Mouse (Mus musculus) liver, embryonic 16.5 days (tissue): Measurements from ENCODE around the gene Sin3a. TPM values are rescaled to one million over a fixed set of nuclear protein-coding genes. Genes with fewer than 3 reads are reported as not detected.

ENCODE experiments used
- ATAC-seq: fragments of 200-750 bp; cut with Nextera tagmentation; 2 replicates; pipeline ENCODE4 v1.8.0; 2017; ENCODE audit warnings: low read depth, mild to moderate bottlenecking, moderate number of reproducible peaks, moderate library complexity
- H3K27ac ChIP-seq: fragments of 300-500 bp; sonication (generic); 2 replicates; pipeline ENCODE4 v1.5.1; 2014; ENCODE audit warnings: mild to moderate bottlenecking, low read length
- H3K27me3 ChIP-seq: fragments of 300-500 bp; sonication (generic); 2 replicates; pipeline ENCODE4 v1.6.1; 2014; ENCODE audit warnings: low read depth, low read length, mixed read lengths; ENCODE audit not compliant: control insufficient read depth, insufficient read depth
- H3K36me3 ChIP-seq: fragments of 300-500 bp; sonication (generic); 2 replicates; pipeline ENCODE4 v1.6.1; 2014; ENCODE audit warnings: mild to moderate bottlenecking; ENCODE audit not compliant: control insufficient read depth, insufficient read depth
- H3K4me1 ChIP-seq: fragments of 300-500 bp; sonication (generic); 2 replicates; pipeline ENCODE4 v1.6.1; 2014; ENCODE audit warnings: low read depth, low read length, mixed read lengths; ENCODE audit not compliant: control insufficient read depth
- H3K4me2 ChIP-seq: fragments of 300-500 bp; sonication (generic); 2 replicates; pipeline ENCODE4 v1.6.1; 2014; ENCODE audit warnings: low read depth, low read length, mixed read lengths
- H3K4me3 ChIP-seq: fragments of 300-500 bp; sonication (generic); 2 replicates; pipeline ENCODE4 v1.5.1; 2014; ENCODE audit warnings: low read depth, mild to moderate bottlenecking, low read length
- H3K9ac ChIP-seq: fragments of 300-500 bp; sonication (generic); 2 replicates; pipeline ENCODE4 v1.6.1; 2014; ENCODE audit warnings: low read depth, low read length
- H3K9me3 ChIP-seq: fragments of 300-500 bp; sonication (generic); replicated peaks from 2 replicates; pipeline ENCODE4 v1.6.1; 2016; ENCODE audit warnings: low read length; ENCODE audit not compliant: control insufficient read depth
- WGBS: fragments of 180-500 bp; shearing (Covaris S2); extraction: QIAGEN DNeasy Blood & Tissue Kit; methylation state at CpG from one replicate; pipeline ENCODE4 v1.1.7; 2014; ENCODE audit not compliant: insufficient replicate concordance; 5-methylcytosine and 5-hydroxymethylcytosine counted together
- polyA plus RNA-seq: library from polyadenylated mRNA; unstranded; fragments of >200 nt; fragmentation: Nextera tagmentation; extraction: Ambion mirVana; gene quantifications from 2 replicates; pipeline ENCODE4 v1.2.1, GENCODE M21; 2015

Gene Sin3a
- polyA plus RNA-seq, 1 experiment from 2014 or later = 14.5 TPM

DNA sequence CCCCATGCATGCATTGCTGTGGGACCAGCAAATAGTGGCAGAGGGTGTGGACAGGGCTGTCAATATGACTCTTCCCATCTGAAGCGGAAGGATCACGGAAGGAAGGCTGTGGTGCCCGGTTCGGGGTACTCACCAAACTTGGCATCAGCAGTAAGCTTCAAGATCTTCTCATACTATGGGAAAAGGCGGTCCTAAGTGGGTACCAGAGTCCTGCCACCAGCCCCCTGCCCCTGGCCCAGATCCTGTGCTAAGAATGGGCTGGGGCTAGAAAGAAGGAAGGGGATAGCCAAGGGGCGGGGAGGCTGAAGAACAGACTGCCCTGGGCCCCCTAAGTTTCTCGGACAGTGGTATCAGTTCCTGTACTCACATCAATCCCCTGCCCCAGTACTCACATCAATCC, 84.5 kb downstream of the Sin3a start:
- Histone ChIP-seq H3K27me3 (no peaks in the 10 kb centered on the region), H3K4me1 (peaks cover 5% of the 10 kb centered on the region)

DNA sequence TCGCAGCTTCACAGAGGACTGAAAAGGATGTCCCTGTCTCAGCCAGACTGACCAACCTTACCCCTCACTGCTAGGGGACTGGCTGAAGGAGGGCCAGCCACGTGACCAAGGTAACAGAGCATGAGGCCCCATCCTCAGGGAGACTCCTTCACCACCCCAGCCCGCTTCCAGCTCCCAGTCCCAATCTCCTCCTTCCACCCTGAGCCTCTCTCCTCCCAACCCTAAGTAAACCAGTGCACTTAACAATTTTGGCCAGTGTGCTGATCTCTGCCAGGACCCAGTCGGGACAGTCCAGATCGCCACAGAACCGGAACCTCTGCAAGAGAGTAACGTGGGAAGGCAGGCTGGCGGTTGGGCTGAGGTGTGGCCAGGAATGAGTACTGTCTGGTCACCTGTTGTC, 85.0 kb downstream of the Sin3a start:
- H3K27me3 ChIP-seq = no peaks in the 10 kb centered on the region
- H3K36me3 ChIP-seq = peaks cover 4% of the 10 kb centered on the region; the same call in 1 of the 2 replicates
- no peak overlapping the region for H3K27ac ChIP-seq
- no peak overlapping the region for H3K4me2 ChIP-seq
- H3K4me1 ChIP-seq = peaks cover 5% of the 10 kb centered on the region
- no peak for ATAC-seq
- H3K9me3 ChIP-seq = no peaks in the 10 kb centered on the region
- no peak overlapping the region for H3K4me3 ChIP-seq
- H3K9ac ChIP-seq = no peak overlapping the region
- WGBS = 78% methylated on average over 8 of the region's 8 CpGs

More for the DNA sequence above, 84.5 kb downstream of the Sin3a start:
- Histone ChIP-seq H3K9ac (no peak overlapping the region), H3K4me2 (no peak overlapping the region), H3K4me3 (no peak overlapping the region), H3K9me3 (no peaks in the 10 kb centered on the region), H3K36me3 (peaks cover 4% of the 10 kb centered on the region; the same call in 1 of the 2 replicates), H3K27ac (no peak overlapping the region)
- 81% methylated on average over 7 of the region's 7 CpGs for WGBS
- ATAC-seq = no peak

DNA sequence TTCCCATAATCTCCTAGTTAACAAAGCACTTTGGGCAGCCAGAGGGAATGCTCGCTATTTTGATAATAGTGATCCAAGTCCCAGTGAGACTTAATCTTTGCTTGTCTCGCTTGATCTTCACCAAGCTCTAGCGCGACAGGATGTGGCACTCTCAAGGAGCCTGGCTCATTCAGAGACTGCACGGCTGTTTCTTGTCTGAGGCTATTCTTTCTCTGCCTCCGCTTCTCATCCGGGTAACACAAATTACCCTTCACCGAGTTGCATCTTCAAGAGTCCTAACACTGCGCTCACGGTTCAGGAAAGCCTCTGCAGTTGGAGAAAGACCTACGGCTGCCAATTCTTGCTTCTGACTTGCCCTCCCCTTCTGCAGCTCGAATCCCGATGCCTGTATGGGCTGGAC, 85.7 kb downstream of the Sin3a start:
- Histone ChIP-seq H3K4me3 (peak overlapping the region; percentile 78), H3K36me3 (peaks cover 4% of the 10 kb centered on the region; the same call in 1 of the 2 replicates), H3K27me3 (no peaks in the 10 kb centered on the region), H3K9me3 (no peaks in the 10 kb centered on the region), H3K4me1 (peaks cover 5% of the 10 kb centered on the region), H3K9ac (peak overlapping the region; percentile 76), H3K4me2 (peak overlapping the region; percentile 81), H3K27ac (no peak overlapping the region)
- ATAC-seq = no peak
- WGBS = 30% methylated on average over 13 of the region's 13 CpGs

DNA sequence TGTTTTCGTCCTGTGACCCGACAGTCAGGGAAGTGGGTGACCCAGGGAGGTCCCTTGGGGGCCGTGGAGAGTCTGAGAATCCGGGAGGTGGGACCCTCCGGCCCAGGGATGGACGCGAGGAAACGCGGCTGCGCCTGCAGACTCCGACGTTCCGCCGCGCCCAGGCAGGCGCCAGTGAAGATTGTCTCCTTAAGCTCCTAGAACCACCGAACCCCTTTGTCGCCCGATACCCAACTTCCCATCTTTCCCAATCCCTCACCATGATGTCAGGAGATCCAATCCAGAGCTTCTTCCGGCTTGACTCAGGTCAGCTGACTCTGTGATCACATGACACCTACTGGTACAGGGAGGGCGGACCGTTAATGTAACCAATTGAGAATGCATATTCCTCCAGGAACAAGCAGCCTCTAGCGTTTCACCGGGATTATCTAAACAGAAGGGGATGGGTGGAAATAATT, 86.2 kb downstream of the Sin3a start, which contains the start of gene Commd4:
TSS of gene Commd4 (minus strand) at position 319 of the 458 bp plus-strand sequence.
- Histone ChIP-seq H3K4me3 (peak within 1 kb of the TSS; percentile 78), H3K27me3 (no peaks in the 10 kb centered on the region), H3K4me2 (peak within 1 kb of the TSS; percentile 81), H3K27ac (no peak within 1 kb of the TSS), H3K36me3 (peaks cover 4% of the 10 kb centered on the region; the same call in 1 of the 2 replicates), H3K9ac (peak within 1 kb of the TSS; percentile 76), H3K9me3 (no peaks in the 10 kb centered on the region), H3K4me1 (peaks cover 5% of the 10 kb centered on the region)
- peak; percentile 80 for ATAC-seq
- under 1% methylated on average over 24 of the region's 24 CpGs for WGBS

DNA sequence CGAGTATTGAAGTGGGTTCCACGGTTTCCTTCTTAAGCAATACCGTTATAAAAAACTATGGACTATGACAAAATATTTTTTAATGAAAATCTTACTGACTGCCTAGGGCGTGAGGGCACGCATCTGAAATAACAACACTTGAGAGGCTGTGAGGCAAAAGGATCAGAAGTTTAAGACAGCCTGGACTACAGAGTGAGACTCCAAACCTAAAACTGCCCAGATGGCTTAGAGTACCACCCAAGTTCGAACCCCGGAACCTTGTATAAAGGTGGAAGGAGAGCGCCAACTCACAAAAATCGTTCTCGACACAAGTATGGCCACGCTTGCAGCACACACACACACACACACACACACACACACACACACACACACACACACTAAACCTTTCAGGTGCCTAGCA, 86.7 kb downstream of the Sin3a start:
- peak overlapping the region; percentile 81 for H3K4me2 ChIP-seq
- H3K4me3 ChIP-seq = peak overlapping the region; percentile 78
- no peaks in the 10 kb centered on the region for H3K9me3 ChIP-seq
- H3K36me3 ChIP-seq = peaks cover 4% of the 10 kb centered on the region; the same call in 1 of the 2 replicates
- ATAC-seq = no peak
- H3K27ac ChIP-seq = no peak overlapping the region
- H3K27me3 ChIP-seq = no peaks in the 10 kb centered on the region
- H3K4me1 ChIP-seq = peaks cover 5% of the 10 kb centered on the region
- WGBS = 38% methylated on average over 11 of the region's 11 CpGs
- H3K9ac ChIP-seq = peak overlapping the region; percentile 76

DNA sequence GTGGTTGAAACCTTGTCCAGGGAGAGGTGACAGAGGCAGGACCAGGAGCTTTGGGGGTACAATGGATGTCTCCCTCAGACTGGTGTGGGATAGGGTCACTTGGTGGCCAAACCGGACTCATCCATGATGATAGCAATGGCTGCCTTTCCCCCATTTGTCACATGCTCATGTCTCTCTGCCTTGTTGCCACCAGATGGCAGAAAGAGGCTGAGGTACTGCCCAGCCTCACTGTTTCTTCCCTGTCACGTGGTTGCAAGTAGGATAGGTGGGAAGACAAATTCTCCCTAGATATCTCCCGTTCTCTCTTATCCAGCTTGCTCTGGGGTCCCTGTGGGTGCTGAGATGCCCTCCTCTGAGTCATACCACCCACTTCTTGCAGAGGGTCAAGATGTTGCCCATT, 90.7 kb downstream of the Sin3a start:
- 10% methylated on average over 3 of the region's 3 CpGs for WGBS

DNA sequence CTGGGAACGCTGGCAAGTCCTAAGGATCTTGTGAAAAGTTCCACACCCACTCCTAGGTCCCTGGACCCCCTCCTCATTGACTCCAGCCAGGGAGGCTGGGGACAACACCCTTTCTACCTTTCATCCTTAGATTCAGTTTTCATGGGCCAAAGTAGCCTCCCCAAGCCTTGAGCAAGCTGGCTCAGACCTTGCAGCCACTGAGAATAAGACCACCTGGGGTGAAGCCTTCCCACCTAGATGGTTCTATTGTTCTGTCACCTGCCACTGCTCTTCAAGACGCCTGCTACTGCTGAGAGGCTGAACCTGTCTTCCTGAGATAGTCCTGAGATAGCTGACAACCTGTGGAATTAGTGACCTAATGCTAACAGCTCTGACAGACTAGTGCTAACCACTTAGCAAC, 91.3 kb downstream of the Sin3a start:
- no peak for ATAC-seq
- no peaks in the 10 kb centered on the region; the same call in 1 of the 2 replicates for H3K4me1 ChIP-seq
- H3K9ac ChIP-seq = no peak overlapping the region
- no peak overlapping the region for H3K27ac ChIP-seq
- no peaks in the 10 kb centered on the region for H3K36me3 ChIP-seq
- H3K9me3 ChIP-seq = no peaks in the 10 kb centered on the region
- 32% methylated on average over 2 of the region's 2 CpGs for WGBS
- no peak overlapping the region for H3K4me3 ChIP-seq
- H3K4me2 ChIP-seq = no peak overlapping the region
- no peaks in the 10 kb centered on the region for H3K27me3 ChIP-seq

More for the DNA sequence above, 90.7 kb downstream of the Sin3a start:
- Histone ChIP-seq H3K36me3 (no peaks in the 10 kb centered on the region), H3K9ac (no peak overlapping the region), H3K4me1 (peaks cover 1% of the 10 kb centered on the region), H3K27me3 (no peaks in the 10 kb centered on the region), H3K4me3 (no peak overlapping the region), H3K4me2 (no peak overlapping the region), H3K9me3 (no peaks in the 10 kb centered on the region), H3K27ac (no peak overlapping the region)
- no peak for ATAC-seq

DNA sequence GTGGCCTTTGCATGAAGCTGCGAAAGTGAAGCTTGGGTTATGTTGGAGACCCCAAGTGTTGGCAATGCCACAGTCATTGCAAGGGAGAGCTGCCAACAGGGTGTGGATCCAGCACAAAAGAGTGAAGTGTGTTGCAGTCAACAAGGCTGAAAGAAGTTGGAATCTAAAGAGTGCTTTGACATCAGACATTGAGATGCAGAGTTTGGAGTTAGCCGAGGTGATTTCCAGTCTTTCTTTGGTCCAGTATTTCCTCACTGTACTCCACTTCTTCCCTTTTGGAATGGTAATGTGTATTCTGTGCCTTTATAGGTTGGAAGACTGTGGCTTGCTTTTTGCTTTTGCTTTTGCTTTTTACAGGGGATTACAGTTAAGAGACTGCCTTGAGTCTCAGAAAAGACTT, 94.3 kb downstream of the Sin3a start:
- H3K4me1 ChIP-seq = no peaks in the 10 kb centered on the region
- H3K9ac ChIP-seq = no peak overlapping the region
- H3K4me3 ChIP-seq = no peak overlapping the region
- no peak for ATAC-seq
- H3K36me3 ChIP-seq = no peaks in the 10 kb centered on the region
- H3K9me3 ChIP-seq = no peaks in the 10 kb centered on the region
- no peak overlapping the region for H3K27ac ChIP-seq
- H3K4me2 ChIP-seq = no peak overlapping the region
- WGBS = 61% methylated on average over 2 of the region's 2 CpGs
- no peaks in the 10 kb centered on the region for H3K27me3 ChIP-seq

DNA sequence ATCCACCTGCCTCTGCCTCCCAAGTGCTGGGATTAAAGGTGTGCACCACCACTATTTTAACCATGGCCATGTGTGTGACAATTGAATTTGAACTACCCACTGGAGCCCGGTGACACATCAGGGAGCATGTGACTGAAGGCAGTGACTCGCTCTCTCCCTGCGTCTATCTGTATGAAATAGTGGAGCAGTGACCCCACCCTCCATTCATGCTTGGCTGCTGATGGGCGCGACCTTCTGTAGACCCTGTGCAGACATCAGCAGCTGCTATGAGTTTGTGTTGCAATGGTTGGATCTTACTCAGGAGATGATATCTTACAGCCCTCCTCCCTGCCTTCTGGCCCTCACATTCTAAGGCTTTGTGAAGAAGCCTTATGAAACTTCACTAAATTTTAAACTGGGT, 96.6 kb downstream of the Sin3a start:
- Histone ChIP-seq H3K4me1 (no peaks in the 10 kb centered on the region), H3K27me3 (no peaks in the 10 kb centered on the region), H3K27ac (no peak overlapping the region), H3K9ac (no peak overlapping the region), H3K4me3 (no peak overlapping the region), H3K9me3 (no peaks in the 10 kb centered on the region), H3K4me2 (no peak overlapping the region), H3K36me3 (no peaks in the 10 kb centered on the region)
- WGBS = 55% methylated on average over 5 of the region's 5 CpGs
- ATAC-seq = no peak
